Mouse (Mus musculus): Measurements from ENCODE around the gene Prkab1.

- peak; percentile 94 for TF ChIP-seq CTCF (IDR thresholded peaks at IDR 0.05; ENCODE audit: low read depth, low read length)
- no peak for TF ChIP-seq EP300 (IDR thresholded peaks at IDR 0.05; ENCODE audit: insufficient read depth, low read depth, low read length)
- no peak for TF ChIP-seq POLR2A (IDR thresholded peaks at IDR 0.05; ENCODE audit: insufficient read depth, low read length)
These were observed 45.1 kb downstream of the Prkab1 start for GRCm38 (mm10) chr5:115979134-115979696.

All from ES-Bruce4 (cell line).